Mouse (Mus musculus): ENCODE results near the gene Nr5a1. TPM values are rescaled to one million over a fixed set of nuclear protein-coding genes. Genes with fewer than 3 reads are reported as not detected.

Nr5a1 gene
- polyA plus RNA-seq, 1 experiment, result 0.22 TPM

DNA sequence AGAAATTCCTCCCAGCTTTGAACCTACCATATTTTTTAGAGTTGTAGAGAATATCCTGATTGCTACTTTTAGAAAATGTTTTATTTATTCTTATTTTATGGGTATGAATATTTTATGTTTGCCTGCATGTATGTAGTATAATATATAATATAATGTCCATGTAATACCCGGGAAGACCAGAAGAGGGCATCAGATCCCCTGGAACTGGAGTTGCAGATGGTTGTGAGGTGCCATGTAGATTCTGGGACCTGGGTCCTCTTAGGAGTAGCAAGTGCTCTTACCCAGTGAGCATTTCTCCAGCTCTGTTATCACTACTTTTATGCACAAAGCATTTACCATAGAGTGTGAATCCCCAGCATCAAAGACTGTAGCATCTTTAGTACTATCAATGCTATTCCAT lies 52.9 kb downstream of the Nr5a1 start:
- WGBS, result 0% methylated on average over 1 of the region's 1 CpGs
- Histone ChIP-seq H3K36me3 (ENCODE audit: control insufficient read depth, insufficient read depth, low read length) (no peaks in the 10 kb centered on the region), H3K4me1 (replicated peaks; ENCODE audit: control insufficient read depth, insufficient read depth, low read length) (no peaks in the 10 kb centered on the region), H3K27ac (ENCODE audit: control insufficient read depth, insufficient read depth, low read length) (no peak overlapping the region), H3K4me3 (ENCODE audit: control insufficient read depth, insufficient read depth, low read length) (no peak overlapping the region), H3K27me3 (ENCODE audit: control insufficient read depth, insufficient read depth, low read length) (no peaks in the 10 kb centered on the region)
- no peak for TF ChIP-seq CTCF (IDR thresholded peaks at IDR 0.05; ENCODE audit: borderline replicate concordance, control insufficient read depth, extremely low read depth, insufficient read depth, low read length, poor library complexity)
- no peak for TF ChIP-seq POLR2A (IDR thresholded peaks at IDR 0.05; ENCODE audit: control insufficient read depth, extremely low read depth, insufficient read depth, low read length, poor library complexity)
- peak; percentile 29 for DNase-seq

DNA sequence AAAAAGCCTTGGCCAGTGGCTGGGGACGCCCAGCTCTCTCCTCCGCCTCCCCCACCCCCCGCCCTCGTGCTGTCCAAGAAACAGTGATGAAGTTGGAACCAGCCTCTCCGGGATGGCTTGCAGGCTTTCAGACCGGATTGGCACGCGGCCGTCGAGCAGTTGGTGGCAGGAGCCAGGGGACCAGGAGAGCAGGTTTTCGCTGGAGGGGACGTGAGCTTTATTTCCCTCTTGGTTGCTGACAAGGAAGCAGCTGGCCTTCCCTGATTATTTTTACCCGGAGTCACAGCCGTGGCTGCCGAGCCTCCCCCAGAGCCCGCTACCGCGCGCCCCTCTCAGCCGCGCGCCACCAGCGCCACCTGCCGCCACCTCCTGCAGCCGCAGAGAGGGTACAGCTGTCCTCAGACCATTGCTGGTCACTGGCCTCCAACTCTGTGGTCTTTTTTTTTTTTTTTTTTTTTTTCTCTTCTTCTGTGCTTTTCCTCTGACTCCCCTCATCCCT lies 56.0 kb downstream of the Nr5a1 start:
- no peaks in the 10 kb centered on the region for H3K36me3 ChIP-seq (ENCODE audit: control insufficient read depth, insufficient read depth, low read length)
- DNase-seq, result peak; percentile 58
- WGBS, result under 1% methylated on average over 24 of the region's 25 CpGs
- no peak overlapping the region for H3K27ac ChIP-seq (ENCODE audit: control insufficient read depth, insufficient read depth, low read length)
- no peaks in the 10 kb centered on the region for H3K4me1 ChIP-seq (replicated peaks; ENCODE audit: control insufficient read depth, insufficient read depth, low read length)
- H3K4me3 ChIP-seq (ENCODE audit: control insufficient read depth, insufficient read depth, low read length), result no peak overlapping the region
- TF ChIP-seq CTCF (IDR thresholded peaks at IDR 0.05; ENCODE audit: borderline replicate concordance, control insufficient read depth, extremely low read depth, insufficient read depth, low read length, poor library complexity) (peak; percentile 80), POLR2A (IDR thresholded peaks at IDR 0.05; ENCODE audit: control insufficient read depth, extremely low read depth, insufficient read depth, low read length, poor library complexity) (no peak)
- no peaks in the 10 kb centered on the region for H3K27me3 ChIP-seq (ENCODE audit: control insufficient read depth, insufficient read depth, low read length)

DNA sequence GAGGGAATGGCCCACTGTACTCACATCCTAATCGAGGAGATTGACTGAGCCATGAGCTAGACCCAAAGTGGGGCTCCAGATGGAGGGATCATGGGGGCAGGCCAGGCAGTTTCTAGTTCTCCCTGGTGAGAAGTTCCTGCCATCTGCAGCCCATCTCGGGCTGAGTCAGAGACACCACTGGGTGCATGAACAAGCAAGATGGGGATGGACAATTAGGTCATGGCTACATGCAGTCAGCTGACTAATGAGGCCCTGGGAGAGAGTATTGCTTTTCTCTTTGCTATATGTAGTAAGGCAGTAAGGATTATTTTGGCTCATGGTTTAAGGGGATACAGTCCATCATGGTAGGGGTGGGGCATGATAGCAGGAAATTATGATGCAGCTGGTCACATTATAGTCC lies 60.6 kb downstream of the Nr5a1 start:
- DNase-seq, result no peak
- 95% methylated on average over 2 of the region's 2 CpGs for WGBS
- Histone ChIP-seq H3K4me1 (replicated peaks; ENCODE audit: control insufficient read depth, insufficient read depth, low read length) (no peaks in the 10 kb centered on the region), H3K27ac (ENCODE audit: control insufficient read depth, insufficient read depth, low read length) (no peak overlapping the region), H3K4me3 (ENCODE audit: control insufficient read depth, insufficient read depth, low read length) (no peak overlapping the region), H3K36me3 (ENCODE audit: control insufficient read depth, insufficient read depth, low read length) (no peaks in the 10 kb centered on the region), H3K27me3 (ENCODE audit: control insufficient read depth, insufficient read depth, low read length) (no peaks in the 10 kb centered on the region)
- TF ChIP-seq POLR2A (IDR thresholded peaks at IDR 0.05; ENCODE audit: control insufficient read depth, extremely low read depth, insufficient read depth, low read length, poor library complexity), result no peak
- no peak for TF ChIP-seq CTCF (IDR thresholded peaks at IDR 0.05; ENCODE audit: borderline replicate concordance, control insufficient read depth, extremely low read depth, insufficient read depth, low read length, poor library complexity)

DNA sequence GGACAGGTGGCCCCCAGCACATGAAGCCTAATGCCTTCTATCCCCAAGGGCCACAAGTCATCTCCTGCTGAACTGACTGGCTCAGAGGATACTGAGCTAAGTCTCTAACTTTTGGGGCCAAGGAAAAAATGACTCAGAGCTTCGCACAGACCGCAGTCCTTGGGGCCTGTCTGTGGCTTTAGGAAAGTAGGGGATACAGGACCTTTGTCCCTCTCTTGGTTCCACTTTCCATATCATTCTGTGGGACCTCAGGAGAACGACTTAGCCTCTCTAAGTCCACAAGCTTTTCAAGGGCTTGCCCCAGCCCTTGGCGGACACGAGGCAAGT lies 61.1 kb downstream of the Nr5a1 start:
- Histone ChIP-seq H3K27ac (ENCODE audit: control insufficient read depth, insufficient read depth, low read length) (no peak overlapping the region), H3K4me3 (ENCODE audit: control insufficient read depth, insufficient read depth, low read length) (no peak overlapping the region), H3K36me3 (ENCODE audit: control insufficient read depth, insufficient read depth, low read length) (no peaks in the 10 kb centered on the region), H3K27me3 (ENCODE audit: control insufficient read depth, insufficient read depth, low read length) (no peaks in the 10 kb centered on the region), H3K4me1 (replicated peaks; ENCODE audit: control insufficient read depth, insufficient read depth, low read length) (no peaks in the 10 kb centered on the region)
- TF ChIP-seq POLR2A (IDR thresholded peaks at IDR 0.05; ENCODE audit: control insufficient read depth, extremely low read depth, insufficient read depth, low read length, poor library complexity), result no peak
- no peak for TF ChIP-seq CTCF (IDR thresholded peaks at IDR 0.05; ENCODE audit: borderline replicate concordance, control insufficient read depth, extremely low read depth, insufficient read depth, low read length, poor library complexity)
- DNase-seq, result no peak
- 92% methylated on average over 5 of the region's 5 CpGs for WGBS

DNA sequence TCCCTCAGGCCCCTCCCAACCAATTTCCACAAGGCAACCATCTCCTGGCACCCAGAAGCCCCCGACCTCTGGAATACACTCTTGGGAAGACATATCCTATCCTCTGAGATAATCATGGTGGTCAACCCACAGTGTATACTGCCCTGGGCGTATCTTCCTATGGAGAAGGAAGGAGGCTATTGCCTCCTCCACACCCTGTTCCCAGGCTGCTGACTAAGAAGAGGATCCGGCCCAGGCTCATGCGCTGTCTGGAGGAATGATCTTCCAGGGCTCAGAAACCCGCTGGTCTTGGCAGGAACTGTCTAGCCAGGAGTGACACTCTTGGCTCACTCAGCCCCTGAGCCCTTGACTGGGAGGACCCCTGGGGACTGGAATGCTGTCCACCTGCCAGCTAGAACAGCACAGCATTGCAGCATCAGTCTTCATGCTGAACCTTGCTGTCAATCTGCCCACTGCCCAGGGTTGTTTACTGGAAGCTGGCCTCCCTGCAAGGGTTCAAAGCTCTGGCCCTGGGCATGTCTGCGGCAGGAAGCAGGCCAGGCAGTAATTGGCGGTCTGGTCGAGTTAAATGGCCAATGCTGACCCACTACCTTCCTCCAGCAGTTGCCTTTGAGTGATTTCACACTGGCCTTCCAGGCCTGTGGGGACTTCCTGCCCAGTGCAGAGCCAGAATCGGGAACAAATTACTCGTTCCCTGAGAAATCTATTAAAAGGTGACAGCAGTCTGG lies 61.6 kb downstream of the Nr5a1 start:
- no peaks in the 10 kb centered on the region for H3K4me1 ChIP-seq (replicated peaks; ENCODE audit: control insufficient read depth, insufficient read depth, low read length)
- TF ChIP-seq POLR2A (IDR thresholded peaks at IDR 0.05; ENCODE audit: control insufficient read depth, extremely low read depth, insufficient read depth, low read length, poor library complexity), result no peak
- no peak for TF ChIP-seq CTCF (IDR thresholded peaks at IDR 0.05; ENCODE audit: borderline replicate concordance, control insufficient read depth, extremely low read depth, insufficient read depth, low read length, poor library complexity)

DNA sequence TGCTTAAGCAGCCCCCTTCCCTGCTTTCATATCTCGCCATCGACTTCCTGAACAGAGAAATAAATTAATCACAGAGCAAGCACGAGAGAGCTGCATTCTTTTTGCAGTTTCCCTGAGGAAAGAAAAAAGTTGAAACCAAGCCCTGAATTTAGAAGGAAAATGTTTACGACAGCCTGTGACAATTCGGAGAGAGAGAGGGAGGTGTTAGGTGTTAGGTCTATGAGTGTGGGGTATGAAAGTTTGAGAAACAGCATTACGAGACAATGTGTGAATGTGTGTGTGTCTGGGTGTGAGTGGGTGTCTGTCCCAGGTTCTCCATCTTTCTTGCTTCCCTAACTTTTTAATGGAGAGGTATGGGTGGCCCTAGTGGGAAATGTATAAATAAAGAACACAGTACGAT lies 62.2 kb downstream of the Nr5a1 start:
- Histone ChIP-seq H3K36me3 (ENCODE audit: control insufficient read depth, insufficient read depth, low read length) (no peaks in the 10 kb centered on the region), H3K4me1 (replicated peaks; ENCODE audit: control insufficient read depth, insufficient read depth, low read length) (no peaks in the 10 kb centered on the region), H3K27ac (ENCODE audit: control insufficient read depth, insufficient read depth, low read length) (no peak overlapping the region), H3K27me3 (ENCODE audit: control insufficient read depth, insufficient read depth, low read length) (no peaks in the 10 kb centered on the region), H3K4me3 (ENCODE audit: control insufficient read depth, insufficient read depth, low read length) (no peak overlapping the region)
- 83% methylated on average over 7 of the region's 7 CpGs for WGBS
- TF ChIP-seq CTCF (IDR thresholded peaks at IDR 0.05; ENCODE audit: borderline replicate concordance, control insufficient read depth, extremely low read depth, insufficient read depth, low read length, poor library complexity) (no peak), POLR2A (IDR thresholded peaks at IDR 0.05; ENCODE audit: control insufficient read depth, extremely low read depth, insufficient read depth, low read length, poor library complexity) (no peak)
- no peak for DNase-seq

More for the DNA sequence above, 61.6 kb downstream of the Nr5a1 start:
- DNase-seq, result no peak
- Histone ChIP-seq H3K4me3 (ENCODE audit: control insufficient read depth, insufficient read depth, low read length) (no peak overlapping the region), H3K27ac (ENCODE audit: control insufficient read depth, insufficient read depth, low read length) (no peak overlapping the region), H3K36me3 (ENCODE audit: control insufficient read depth, insufficient read depth, low read length) (no peaks in the 10 kb centered on the region), H3K27me3 (ENCODE audit: control insufficient read depth, insufficient read depth, low read length) (no peaks in the 10 kb centered on the region)
- 77% methylated on average over 10 of the region's 10 CpGs for WGBS

Measured in thymus, adult 2 months (tissue).